8 mouse cellular contexts compared by ENCODE assay signal in the genomic region with DNA sequence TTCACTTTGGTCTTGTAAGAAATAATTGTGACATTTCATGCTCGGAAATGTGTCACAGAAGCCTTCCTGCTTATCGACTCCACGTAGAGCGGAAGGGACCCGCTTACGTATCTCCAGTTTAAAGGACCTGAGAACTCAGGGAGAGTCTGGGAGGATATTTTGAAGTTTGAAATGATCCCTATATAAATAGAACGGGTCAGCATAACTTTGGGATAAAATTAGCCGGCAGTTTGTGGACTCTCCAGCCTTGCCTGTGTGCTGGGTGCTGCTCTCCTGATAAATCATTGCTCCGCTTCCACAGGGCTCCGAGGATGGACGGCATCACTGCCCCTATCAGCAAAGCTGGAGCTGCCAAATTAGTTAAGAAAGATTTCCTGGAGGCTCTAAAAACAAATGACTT. TPM values are rescaled to one million over a fixed set of nuclear protein-coding genes. Genes with fewer than 3 reads are reported as not detected.
A peak's percentile ranks its signal among the peaks of the same experiment; 100 is the strongest.
DNase-seq lines count a peak whose midpoint lies in the region; ATAC-seq and TF ChIP-seq lines count a peak whose summit lies in the region.

No protein-coding gene starts in this region.

- peak overlapping the region; percentile 92 for H3K27ac ChIP-seq in gastrocnemius, adult 2 months
- no peak overlapping the region for H3K27ac ChIP-seq in forebrain, embryonic 14.5 days (ENCODE audit: low read depth, low read length)
- no peak overlapping the region for H3K27ac ChIP-seq in hindbrain, postnatal 0 days
- no peak overlapping the region for H3K27ac ChIP-seq in midbrain, embryonic 11.5 days (ENCODE audit: low read depth, low read length)

- no peak for TF ChIP-seq CTCF in gastrocnemius, adult 2 months (IDR thresholded peaks at IDR 0.05)
- TF ChIP-seq CTCF in hindbrain, postnatal 0 days (IDR thresholded peaks at IDR 0.05; ENCODE audit: low read depth), result no peak

- H3K4me1 ChIP-seq in forebrain, embryonic 14.5 days (ENCODE audit: control insufficient read depth, insufficient read depth, low read length), result peaks cover 4% of the 10 kb centered on the region; the same call in 1 of the 2 replicates
- no peaks in the 10 kb centered on the region for H3K4me1 ChIP-seq in hindbrain, postnatal 0 days (ENCODE audit: insufficient read depth, low read length)
- peaks cover 8% of the 10 kb centered on the region; the same call in 1 of the 2 replicates for H3K4me1 ChIP-seq in midbrain, embryonic 11.5 days (ENCODE audit: control insufficient read depth, insufficient read depth, low read length)

- DNase-seq in gastrocnemius, adult 2 months, result peak; percentile 59
- no peak for DNase-seq in gastrocnemius, postnatal 36 days
- DNase-seq in forebrain, embryonic 14.5 days (ENCODE audit: low spot score), result no peak
- no peak for DNase-seq in hindbrain, postnatal 0 days (ENCODE audit: low spot score)
- DNase-seq in midbrain, embryonic 11.5 days (ENCODE audit: low spot score, missing footprints), result peak; percentile 92
- no peak for DNase-seq in right cerebral cortex, postnatal 25 days
- DNase-seq in frontal cortex, adult 2 months (ENCODE audit: extremely low spot score in 1 of 2, low spot score in 1 of 2), result no peak
- DNase-seq in layer of hippocampus, postnatal 25 days (ENCODE audit: extremely low spot score in 1 of 2, low spot score in 1 of 2), result no peak

- H3K4me3 ChIP-seq in gastrocnemius, adult 2 months, result peak overlapping the region; percentile 73
- H3K4me3 ChIP-seq in forebrain, embryonic 14.5 days (ENCODE audit: low read depth, low read length), result peak overlapping the region; percentile 21
- peak overlapping the region; percentile 27 for H3K4me3 ChIP-seq in hindbrain, postnatal 0 days (ENCODE audit: low read length)
- peak overlapping the region; percentile 1; the same call in 1 of the 2 replicates for H3K4me3 ChIP-seq in midbrain, embryonic 11.5 days (ENCODE audit: low read depth, low read length)

- H3K9me3 ChIP-seq in forebrain, embryonic 14.5 days (replicated peaks; ENCODE audit: control insufficient read depth, low read length), result no peaks in the 10 kb centered on the region
- H3K9me3 ChIP-seq in hindbrain, postnatal 0 days (ENCODE audit: low read length), result no peaks in the 10 kb centered on the region
- no peaks in the 10 kb centered on the region for H3K9me3 ChIP-seq in midbrain, embryonic 11.5 days (ENCODE audit: control insufficient read depth, low read length)

- 9% methylated on average over 11 of the region's 11 CpGs for whole genome bisulfite sequencing in forebrain, embryonic 14.5 days
- 16% methylated on average over 11 of the region's 11 CpGs for WGBS in hindbrain, postnatal 0 days
- WGBS in midbrain, embryonic 11.5 days, result 13% methylated on average over 11 of the region's 11 CpGs

- H3K4me2 ChIP-seq in forebrain, embryonic 14.5 days (ENCODE audit: low read length), result peak overlapping the region; percentile 55
- peak overlapping the region; percentile 53 for H3K4me2 ChIP-seq in hindbrain, postnatal 0 days (ENCODE audit: low read depth, low read length)
- H3K4me2 ChIP-seq in midbrain, embryonic 11.5 days, result peak overlapping the region; percentile 28

- no peak; the same call in 1 of the 2 replicates for ATAC-seq in forebrain, embryonic 14.5 days
- no peak for ATAC-seq in hindbrain, postnatal 0 days
- ATAC-seq in midbrain, embryonic 11.5 days (ENCODE audit: low FRiP score), result no peak; the same call in 1 of the 2 replicates

- peak overlapping the region; percentile 46 for H3K9ac ChIP-seq in forebrain, embryonic 14.5 days (ENCODE audit: low read length)
- no peak overlapping the region for H3K9ac ChIP-seq in hindbrain, postnatal 0 days (replicated peaks; ENCODE audit: low read length)
- H3K9ac ChIP-seq in midbrain, embryonic 11.5 days (ENCODE audit: low read length), result peak overlapping the region; percentile 2; the same call in 1 of the 2 replicates

- no peaks in the 10 kb centered on the region for H3K36me3 ChIP-seq in forebrain, embryonic 14.5 days (ENCODE audit: control insufficient read depth, insufficient read depth, low read length)
- H3K36me3 ChIP-seq in hindbrain, postnatal 0 days (ENCODE audit: insufficient read depth, low read length), result no peaks in the 10 kb centered on the region
- H3K36me3 ChIP-seq in midbrain, embryonic 11.5 days (ENCODE audit: control insufficient read depth, insufficient read depth, low read length), result no peaks in the 10 kb centered on the region

- no peaks in the 10 kb centered on the region for H3K27me3 ChIP-seq in forebrain, embryonic 14.5 days (replicated peaks; ENCODE audit: control insufficient read depth, insufficient read depth, low read length)
- no peaks in the 10 kb centered on the region for H3K27me3 ChIP-seq in hindbrain, postnatal 0 days (ENCODE audit: insufficient read depth, low read length)
- no peaks in the 10 kb centered on the region for H3K27me3 ChIP-seq in midbrain, embryonic 11.5 days (ENCODE audit: control insufficient read depth, insufficient read depth, low read length)

- intact Hi-C loops in gastrocnemius, adult 2 months (cut with DNase I), result loop anchor here (10.0 kb wide), 1 partner anchor 1875 kb away; no protein-coding TSS in a partner anchor
- intact Hi-C loops in gastrocnemius, postnatal 36 days (cut with DNase I), result no loop called here

RNA-seq across cellular contexts. Expression of gene Asb4, which starts 7.1 kb away (rescaled TPM):
- total RNA-seq in gastrocnemius, adult 2 months (2021), result 10 to 100 TPM; 13.1 to 13.4 TPM
- 10 to 100 TPM in 1 of 2 experiments, 1 to 10 TPM in 1; 9.4 to 10.9 TPM for total RNA-seq in gastrocnemius, postnatal 36 days (2021)
- 22.7 and 23.7 TPM in 2 replicates for polyA plus RNA-seq in forebrain, embryonic 14.5 days (2014; fragmentation: Nextera tagmentation; extraction: Ambion mirVana)
- 8.3 and 10.6 TPM in 2 replicates for total RNA-seq in hindbrain, postnatal 0 days (2014; rRNA removed)
- 13.7 and 16.3 TPM in 2 replicates for polyA plus RNA-seq in hindbrain, postnatal 0 days (2015; fragmentation: Nextera tagmentation; extraction: Ambion mirVana)
- 22.8 and 23.6 TPM in 2 replicates for polyA plus RNA-seq in midbrain, embryonic 11.5 days (2014; fragmentation: Nextera tagmentation; extraction: Ambion mirVana)
- polyA plus RNA-seq in frontal cortex, adult 2 months (2012; rRNA removed), result 0.29 and 0.40 TPM in 2 replicates
- total RNA-seq in layer of hippocampus, postnatal 25 days (2021), result under 1 TPM; 0.54 to 0.79 TPM

Comparison
In these comparisons a context has a peak if more than half of its experiments do, and no peak if none do; other contexts are left out.
1. DNase-seq: peak in gastrocnemius, adult 2 months (single experiment) and midbrain, embryonic 11.5 days (single experiment); none in gastrocnemius, postnatal 36 days (0 of 2), forebrain, embryonic 14.5 days (single experiment), hindbrain, postnatal 0 days (single experiment), right cerebral cortex, postnatal 25 days (single experiment), frontal cortex, adult 2 months (0 of 2) and layer of hippocampus, postnatal 25 days (0 of 2).
2. H3K4me3 ChIP-seq: peak in every context shown above with its lines; median percentile 73 in gastrocnemius, adult 2 months; 27 in hindbrain, postnatal 0 days; 21 in forebrain, embryonic 14.5 days; 1 in midbrain, embryonic 11.5 days.
3. Peak in every context shown above with its lines, with median percentiles within 50 percentile points of each other: H3K4me2 ChIP-seq.